Mouse (Mus musculus): ENCODE measurements around the gene Olfr1186.
"Not testable (repeated sequence)": the region's sequence is repeated elsewhere in the genome, so short reads cannot be mapped to it uniquely, and the experiment has no call there.

Olfr1186 gene

DNA sequence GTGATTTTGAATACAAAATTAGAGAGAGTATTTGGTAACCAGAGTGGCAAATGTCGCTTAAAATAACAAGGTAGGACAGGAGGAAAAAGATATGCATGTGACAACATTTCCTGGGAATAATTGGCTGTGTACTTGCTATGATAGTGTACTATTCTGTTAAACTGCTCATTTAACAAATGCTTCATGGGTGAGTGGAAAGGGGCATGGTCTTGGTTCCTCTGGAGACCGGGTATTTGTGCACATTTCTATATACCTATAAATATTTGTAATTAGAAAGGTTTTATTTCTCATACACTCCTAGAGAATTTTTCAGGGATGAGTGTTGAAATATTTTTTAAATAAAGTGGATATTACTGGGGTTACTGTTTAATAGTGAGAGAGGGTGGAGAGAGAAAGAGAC lies at the start of gene Olfr1186:
Gene Olfr1186 (plus strand): TSS at position 301 of the 400 bp plus-strand sequence.
- DNase-seq = no peak

DNA sequence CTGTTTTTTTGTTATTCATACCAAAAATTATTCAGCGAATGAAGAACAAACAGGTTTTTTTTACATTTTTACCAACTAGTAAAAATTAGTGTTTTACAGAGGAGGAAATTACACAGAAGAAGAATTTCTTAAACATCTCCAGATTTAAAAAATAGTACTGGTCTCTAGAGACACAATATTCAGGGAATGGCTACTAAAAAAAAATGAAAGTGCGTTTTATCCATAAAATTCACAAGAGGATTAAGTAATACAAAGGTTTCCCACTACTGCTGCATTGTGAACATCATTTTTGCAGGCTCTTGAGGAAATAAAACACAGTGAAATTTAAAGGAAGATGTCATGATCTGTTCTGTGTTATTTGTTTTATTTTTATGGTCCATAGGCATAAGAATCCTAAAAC lies 35.1 kb upstream of the Olfr1186 start, which contains the start of gene Olfr1184:
Gene Olfr1184 (plus strand): TSS at position 301 of the 400 bp plus-strand sequence.
- no peak for DNase-seq

DNA sequence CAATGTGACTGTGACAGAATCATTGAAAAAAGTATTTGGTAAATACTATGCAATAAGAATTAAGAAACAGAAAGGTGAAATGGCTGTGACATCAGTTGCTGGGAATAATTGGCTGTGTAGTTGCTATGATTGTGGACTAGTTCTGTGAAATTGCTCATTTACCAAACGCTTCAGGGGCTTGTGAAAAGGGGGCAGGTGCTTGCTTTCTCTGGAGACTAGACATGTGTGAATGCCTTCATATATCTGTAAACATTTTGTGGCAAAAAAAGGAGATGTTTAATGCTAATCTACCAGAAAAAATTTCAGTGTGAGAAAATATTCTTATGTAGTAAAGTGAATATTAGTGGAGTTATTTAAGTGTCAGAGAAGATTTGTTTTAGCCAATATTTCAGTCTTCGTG lies 25.3 kb upstream of the Olfr1186 start, which contains the start of gene Olfr1185-ps1:
Gene Olfr1185-ps1 (plus strand): TSS at position 301 of the 400 bp plus-strand sequence.
- no peak for DNase-seq

DNA sequence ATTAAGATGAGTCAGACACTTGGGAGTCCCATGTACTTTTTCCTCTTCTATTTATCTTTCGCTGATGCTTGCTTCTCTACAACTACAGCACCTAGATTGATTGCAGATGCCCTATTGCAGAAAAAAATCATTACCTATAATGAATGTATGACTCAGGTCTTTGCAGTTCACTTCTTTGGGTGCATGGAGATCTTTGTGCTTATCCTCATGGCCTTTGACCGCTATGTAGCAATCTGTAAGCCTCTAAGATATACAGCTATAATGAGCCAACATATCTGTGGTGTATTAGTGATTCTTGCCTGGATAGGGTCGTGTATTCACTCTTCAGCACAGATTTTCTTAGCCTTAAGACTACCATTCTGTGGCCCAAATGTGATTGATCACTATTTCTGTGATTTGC lies 7.4 kb downstream of the Olfr1186 start:
- no peak for DNase-seq

DNA sequence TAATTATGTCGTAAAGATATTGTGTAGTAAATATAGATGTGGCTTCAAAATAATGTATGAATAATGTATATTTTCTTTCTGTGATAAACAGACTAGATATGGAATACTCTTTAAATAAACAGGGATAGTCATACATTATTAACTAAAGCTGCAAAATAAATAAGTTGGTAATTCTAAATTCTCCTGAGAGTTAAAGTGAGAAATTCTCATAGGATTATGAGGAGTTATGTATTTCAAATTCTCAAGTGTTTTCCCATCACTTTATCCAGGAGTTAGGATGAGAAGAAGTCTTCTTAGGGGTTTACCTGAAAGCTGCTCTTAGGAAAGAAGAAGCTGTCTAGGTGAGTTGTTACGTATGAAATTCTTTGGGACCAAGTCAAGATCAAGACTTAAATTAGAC lies 38.3 kb downstream of the Olfr1186 start, which contains the start of gene Olfr1188:
Gene Olfr1188 (plus strand): TSS at position 301 of the 400 bp plus-strand sequence.
- no peak for DNase-seq

DNA sequence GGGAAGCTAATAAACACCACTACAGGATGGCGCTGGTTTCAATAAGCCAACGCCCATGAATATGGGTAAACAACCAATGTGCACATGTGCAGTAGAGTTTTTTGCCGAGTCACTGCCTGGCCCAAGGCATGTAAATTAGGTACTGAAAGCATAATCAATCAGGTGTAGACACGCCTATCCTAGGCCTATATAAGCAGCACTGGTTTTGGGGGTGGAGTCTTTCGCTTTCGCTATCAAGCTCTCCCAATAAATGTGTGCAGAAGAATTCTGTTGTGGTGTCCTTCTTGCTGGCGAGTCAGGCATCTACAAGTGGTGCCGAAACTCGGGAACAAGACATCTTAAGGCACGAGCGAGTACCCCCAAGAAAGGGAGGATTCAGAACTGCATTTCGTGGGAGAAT lies 54.3 kb downstream of the Olfr1186 start:
- not testable (repeated sequence) for DNase-seq

Data from spleen, adult 18-20 months (tissue).